ENCODE assay signal across 8 mouse cellular contexts in genomic region chrX:102188712-102189497, GRCm38 (mm10). TPM values are rescaled to one million over a fixed set of nuclear protein-coding genes. Genes with fewer than 3 reads are reported as not detected.
DNase-seq lines count a peak whose midpoint lies in the region; ATAC-seq and TF ChIP-seq lines count a peak whose summit lies in the region.

Gene Rps4x, minus strand, starts transcription at chrX:102189394.

- intact Hi-C loops in heart, adult 2 months (cut with DNase I) = loop anchor here (1.0 to 5.0 kb wide), 2 partner anchors 32 to 237 kb away; partner anchors contain the start of gene Ercc6l

- H3K9ac ChIP-seq in embryonic facial prominence, embryonic 14.5 days (ENCODE audit: low read depth, low read length) = peak within 1 kb of the TSS; percentile 84
- peak within 1 kb of the TSS; percentile 87 for H3K9ac ChIP-seq in heart, adult 2 months (ENCODE audit: low read depth, low read length)
- H3K9ac ChIP-seq in limb, embryonic 12.5 days (replicated peaks) = peak within 1 kb of the TSS; percentile 77
- H3K9ac ChIP-seq in midbrain, embryonic 14.5 days (replicated peaks; ENCODE audit: low read length) = peak within 1 kb of the TSS; percentile 71

- TF ChIP-seq CTCF in bone marrow, adult 2 months (IDR thresholded peaks at IDR 0.05; ENCODE audit: control insufficient read depth, insufficient read depth, low read length) = peak; percentile 68
- TF ChIP-seq CTCF in heart, adult 2 months (IDR thresholded peaks at IDR 0.05) = peak; percentile 85

- peaks cover 36% of the 10 kb centered on the region for H3K36me3 ChIP-seq in embryonic facial prominence, embryonic 14.5 days (ENCODE audit: control insufficient read depth, insufficient read depth, low read length)
- H3K36me3 ChIP-seq in heart, adult 2 months (ENCODE audit: control insufficient read depth, insufficient read depth, low read length) = peaks cover 12% of the 10 kb centered on the region
- H3K36me3 ChIP-seq in limb, embryonic 12.5 days = peaks cover 35% of the 10 kb centered on the region
- H3K36me3 ChIP-seq in midbrain, embryonic 14.5 days (ENCODE audit: control insufficient read depth, insufficient read depth, low read length) = peaks cover 18% of the 10 kb centered on the region

- H3K9me3 ChIP-seq in embryonic facial prominence, embryonic 14.5 days (ENCODE audit: control insufficient read depth, low read length) = no peaks in the 10 kb centered on the region
- H3K9me3 ChIP-seq in limb, embryonic 12.5 days = no peaks in the 10 kb centered on the region
- H3K9me3 ChIP-seq in midbrain, embryonic 14.5 days (ENCODE audit: control insufficient read depth, low read length) = no peaks in the 10 kb centered on the region

- TF ChIP-seq POLR2A in bone marrow, adult 2 months (IDR thresholded peaks at IDR 0.05; ENCODE audit: borderline replicate concordance, control insufficient read depth, low read depth, low read length) = peak; percentile 78; the same call in 1 of the 2 replicates
- TF ChIP-seq POLR2A in heart, adult 2 months (IDR thresholded peaks at IDR 0.05; ENCODE audit: insufficient read depth, low read depth, low read length) = peak; percentile 95

- no peaks in the 10 kb centered on the region for H3K4me1 ChIP-seq in bone marrow, adult 2 months (ENCODE audit: control insufficient read depth, insufficient read depth, low read length)
- H3K4me1 ChIP-seq in embryonic facial prominence, embryonic 14.5 days (ENCODE audit: control insufficient read depth, insufficient read depth, low read length) = no peaks in the 10 kb centered on the region
- no peaks in the 10 kb centered on the region for H3K4me1 ChIP-seq in heart, adult 2 months (ENCODE audit: control insufficient read depth, insufficient read depth, low read length)
- H3K4me1 ChIP-seq in limb, embryonic 12.5 days (replicated peaks) = 0 out of 2 replicates have a peak, but pooled peaks cover 5% of the 10 kb centered on the region
- H3K4me1 ChIP-seq in midbrain, embryonic 14.5 days (ENCODE audit: control insufficient read depth, insufficient read depth, low read length) = peaks cover 2% of the 10 kb centered on the region; the same call in 1 of the 2 replicates

- H3K4me3 ChIP-seq in bone marrow, adult 2 months (replicated peaks; ENCODE audit: control insufficient read depth, low read depth, low read length) = peak within 1 kb of the TSS; percentile 68
- peak within 1 kb of the TSS; percentile 55 for H3K4me3 ChIP-seq in embryonic facial prominence, embryonic 14.5 days (ENCODE audit: low read depth, low read length)
- H3K4me3 ChIP-seq in heart, adult 2 months = peak within 1 kb of the TSS; percentile 67
- peak within 1 kb of the TSS; percentile 55 for H3K4me3 ChIP-seq in limb, embryonic 12.5 days (replicated peaks)
- H3K4me3 ChIP-seq in midbrain, embryonic 14.5 days (replicated peaks; ENCODE audit: low read depth, low read length) = peak within 1 kb of the TSS; percentile 49

- H3K4me2 ChIP-seq in embryonic facial prominence, embryonic 14.5 days (ENCODE audit: low read depth, low read length) = peak within 1 kb of the TSS; percentile 70
- peak within 1 kb of the TSS; percentile 67 for H3K4me2 ChIP-seq in limb, embryonic 12.5 days
- H3K4me2 ChIP-seq in midbrain, embryonic 14.5 days (ENCODE audit: low read length) = peak within 1 kb of the TSS; percentile 69

- ATAC-seq in embryonic facial prominence, embryonic 14.5 days (ENCODE audit: low read depth) = peak; percentile 94
- ATAC-seq in limb, embryonic 12.5 days (ENCODE audit: insufficient number of reproducible peaks, insufficient read depth, low FRiP score, low TSS enrichment, low read depth) = peak; percentile 84
- peak; percentile 88 for ATAC-seq in midbrain, embryonic 14.5 days (ENCODE audit: low FRiP score, low TSS enrichment)

- H3K79me2 ChIP-seq in heart, adult 2 months (replicated peaks; ENCODE audit: control insufficient read depth, insufficient read depth, low read length) = no peaks in the 10 kb centered on the region; the same call in 1 of the 2 replicates

- no peaks in the 10 kb centered on the region; the same call in 1 of the 2 replicates for H3K27me3 ChIP-seq in embryonic facial prominence, embryonic 14.5 days (replicated peaks; ENCODE audit: control insufficient read depth, insufficient read depth, low read length)
- H3K27me3 ChIP-seq in heart, adult 2 months (ENCODE audit: control insufficient read depth, insufficient read depth, low read length) = no peaks in the 10 kb centered on the region
- H3K27me3 ChIP-seq in limb, embryonic 12.5 days = peaks cover 26% of the 10 kb centered on the region; the same call in 1 of the 2 replicates
- H3K27me3 ChIP-seq in midbrain, embryonic 14.5 days (ENCODE audit: control insufficient read depth, insufficient read depth, low read length) = no peaks in the 10 kb centered on the region

- 11% methylated on average over 37 of the region's 37 CpGs for WGBS in bone marrow, adult 2 months
- 25% methylated on average over 37 of the region's 37 CpGs for WGBS in embryonic facial prominence, embryonic 14.5 days
- 15% methylated on average over 37 of the region's 37 CpGs for WGBS in heart, adult 2 months
- 15% methylated on average over 37 of the region's 37 CpGs for WGBS in limb, embryonic 12.5 days
- WGBS in midbrain, embryonic 14.5 days = 24% methylated on average over 37 of the region's 37 CpGs

- peak; percentile 49; the same call in 1 of the 2 replicates for TF ChIP-seq EP300 in heart, adult 2 months (IDR thresholded peaks at IDR 0.05; ENCODE audit: insufficient read depth, low read depth, low read length)

- peak within 1 kb of the TSS; percentile 79 for H3K27ac ChIP-seq in bone marrow, adult 2 months (ENCODE audit: control insufficient read depth, insufficient read depth, low read depth, low read length, poor library complexity)
- H3K27ac ChIP-seq in embryonic facial prominence, embryonic 14.5 days (replicated peaks; ENCODE audit: low read depth, low read length) = peak within 1 kb of the TSS; percentile 84
- peak within 1 kb of the TSS; percentile 71 for H3K27ac ChIP-seq in heart, adult 2 months
- peak within 1 kb of the TSS; percentile 92 for H3K27ac ChIP-seq in limb, embryonic 12.5 days
- H3K27ac ChIP-seq in midbrain, embryonic 14.5 days (replicated peaks; ENCODE audit: low read depth, low read length) = peak within 1 kb of the TSS; percentile 86

- peak; percentile 85 for DNase-seq in 416B (ENCODE audit: low read depth)
- peak; percentile 88 for DNase-seq in embryonic facial prominence, embryonic 14.5 days (ENCODE audit: low spot score)
- DNase-seq in heart, adult 2 months = peak; percentile 85 to 86
- DNase-seq in kidney, adult 8-10 months = peak; percentile 65 to 80
- DNase-seq in midbrain, embryonic 14.5 days = peak; percentile 91
- DNase-seq in spleen, adult 12 weeks (ENCODE audit: low spot score) = peak; percentile 60

RNA-seq across cellular contexts. Expression of gene Rps4x, which starts in this region (rescaled TPM):
- polyA plus RNA-seq in bone marrow, adult 2 months (2011; ENCODE audit: insufficient read depth, insufficient read length, low replicate concordance, missing spikeins) = 1,000 and 1,371 TPM in 2 replicates
- 988 and 1,037 TPM in 2 replicates for polyA plus RNA-seq in embryonic facial prominence, embryonic 14.5 days (2014; fragmentation: Nextera tagmentation; extraction: Ambion mirVana)
- 100 to 1,000 TPM; 560 to 757 TPM for total RNA-seq in heart, adult 2 months (2021)
- 348 and 596 TPM in 2 replicates for polyA plus RNA-seq in heart, adult 2 months (2012; rRNA removed)
- 696 and 697 TPM in 2 replicates for polyA plus RNA-seq in limb, embryonic 12.5 days (2016; fragmentation: Nextera tagmentation; extraction: Ambion mirVana)
- 488 and 497 TPM in 2 replicates for polyA plus RNA-seq in midbrain, embryonic 14.5 days (2014; fragmentation: Nextera tagmentation; extraction: Ambion mirVana)

Comparison
In these comparisons a context has a peak if more than half of its experiments do, and no peak if none do; other contexts are left out.
1. Peak in every context shown above with its lines: DNase-seq, ATAC-seq, H3K4me3 ChIP-seq and H3K27ac ChIP-seq.